Mouse (Mus musculus) limb, embryonic 14.5 days (tissue): ENCODE results near the gene Rad51b. TPM values are rescaled to one million over a fixed set of nuclear protein-coding genes. Genes with fewer than 3 reads are reported as not detected.
A peak's percentile ranks its signal among the peaks of the same experiment; 100 is the strongest.

Source experiments
- ATAC-seq: fragments of 200-750 bp; cut with Nextera tagmentation; 2 replicates; pipeline ENCODE4 v1.8.0; 2017; ENCODE audit warnings: low read depth, moderate number of reproducible peaks, moderate TSS enrichment; ENCODE audit not compliant: low FRiP score
- DNase-seq: peaks from one replicate; pipeline ENCODE4 v3.0.0-alpha.2; 2015; ENCODE audit warnings: low spot score
- H3K27ac ChIP-seq: fragments of 300-500 bp; sonication (generic); replicated peaks from 2 replicates; pipeline ENCODE4 v1.5.1; 2014; ENCODE audit warnings: low read depth, mild to moderate bottlenecking, low read length, moderate library complexity, mixed read lengths
- H3K27me3 ChIP-seq: fragments of 300-500 bp; sonication (generic); 2 replicates; pipeline ENCODE4 v1.6.1; 2014; ENCODE audit warnings: low read length, mixed read lengths; ENCODE audit not compliant: control insufficient read depth, insufficient read depth
- H3K36me3 ChIP-seq: fragments of 300-500 bp; sonication (generic); 2 replicates; pipeline ENCODE4 v1.6.1; 2014; ENCODE audit warnings: mild to moderate bottlenecking, low read length, moderate library complexity, mixed read lengths; ENCODE audit not compliant: control insufficient read depth, insufficient read depth
- H3K4me1 ChIP-seq: fragments of 300-500 bp; sonication (generic); 2 replicates; pipeline ENCODE4 v1.6.1; 2014; ENCODE audit warnings: antibody characterized with exemption, low read length, mixed read lengths; ENCODE audit not compliant: control insufficient read depth, insufficient read depth
- H3K4me2 ChIP-seq: fragments of 300-500 bp; sonication (generic); replicated peaks from 2 replicates; pipeline ENCODE4 v1.6.1; 2014; ENCODE audit warnings: low read depth, mild to moderate bottlenecking, low read length, moderate library complexity; ENCODE audit not compliant: severe bottlenecking
- H3K4me3 ChIP-seq: fragments of 300-500 bp; sonication (generic); replicated peaks from 2 replicates; pipeline ENCODE4 v1.5.1; 2014; ENCODE audit warnings: low read length
- H3K9ac ChIP-seq: fragments of 300-500 bp; sonication (generic); 2 replicates; pipeline ENCODE4 v1.6.1; 2014; ENCODE audit warnings: mild to moderate bottlenecking, low read depth, low read length, moderate library complexity; ENCODE audit not compliant: severe bottlenecking
- H3K9me3 ChIP-seq: fragments of 300-500 bp; sonication (generic); 2 replicates; pipeline ENCODE4 v1.6.1; 2016; ENCODE audit warnings: low read length; ENCODE audit not compliant: control insufficient read depth
- POLR2A ChIP-seq: fragments of 200-500 bp; IDR thresholded peaks from 2 replicates; pipeline ENCODE4 v1.8.0; 2012; ENCODE audit warnings: inconsistent platforms, mild to moderate bottlenecking, moderate library complexity, borderline replicate concordance; ENCODE audit not compliant: insufficient read depth, insufficient read length; ENCODE audit errors: extremely low read depth
- WGBS: fragments of 180-500 bp; shearing (Covaris S2); extraction: QIAGEN DNeasy Blood & Tissue Kit; methylation state at CpG from one replicate; pipeline ENCODE4 v1.1.7; 2014; 5-methylcytosine and 5-hydroxymethylcytosine counted together
- polyA plus RNA-seq, 2 experiments: library from polyadenylated mRNA; depleted of rRNA in 1 of 2; stranded (reverse) in 1 of 2; unstranded in 1 of 2; fragments of >200 nt; fragmentation: Nextera tagmentation in 1 of 2; extraction: Ambion mirVana in 1 of 2; gene quantifications; 2 replicates each; pipeline versions ENCODE4 v1.2.1 to v1.2.3; 2012 to 2014

Rad51b gene
- polyA plus RNA-seq, 2 experiments, result 3.2 to 5.7 TPM

- 31% methylated on average over 4 of the region's 4 CpGs for WGBS
- ATAC-seq (no peak), DNase-seq (no peak)
- peaks cover 13% of the 10 kb centered on the region for H3K4me1 ChIP-seq
- no peak overlapping the region for H3K4me2 ChIP-seq
- H3K9me3 ChIP-seq, result no peaks in the 10 kb centered on the region
- no peak overlapping the region for H3K9ac ChIP-seq
- H3K36me3 ChIP-seq, result no peaks in the 10 kb centered on the region
- peak overlapping the region; percentile 48; the same call in 1 of the 2 replicates for H3K27ac ChIP-seq
- no peak overlapping the region for H3K4me3 ChIP-seq
- TF ChIP-seq POLR2A, result no peak
- no peaks in the 10 kb centered on the region for H3K27me3 ChIP-seq
These were observed 134.1 kb downstream of the Rad51b start for GRCm38 (mm10) chr12:79431138-79431537.

- Histone ChIP-seq H3K4me3 (no peak overlapping the region), H3K27me3 (no peaks in the 10 kb centered on the region), H3K4me1 (peaks cover 13% of the 10 kb centered on the region), H3K9me3 (no peaks in the 10 kb centered on the region), H3K9ac (no peak overlapping the region), H3K27ac (no peak overlapping the region), H3K4me2 (no peak overlapping the region), H3K36me3 (no peaks in the 10 kb centered on the region)
- DNase-seq (peak; percentile 31), ATAC-seq (no peak)
- no peak for TF ChIP-seq POLR2A
- WGBS, result 44% methylated on average over 7 of the region's 7 CpGs
These were observed 136.8 kb downstream of the Rad51b start for GRCm38 (mm10) chr12:79433724-79434442.

- H3K4me1 ChIP-seq, result peaks cover 6% of the 10 kb centered on the region
- H3K27ac ChIP-seq, result no peak overlapping the region
- H3K36me3 ChIP-seq, result no peaks in the 10 kb centered on the region
- H3K9me3 ChIP-seq, result no peaks in the 10 kb centered on the region
- no peak for DNase-seq
- H3K27me3 ChIP-seq, result no peaks in the 10 kb centered on the region
- no peak overlapping the region for H3K9ac ChIP-seq
- 77% methylated on average over 3 of the region's 3 CpGs for WGBS
- H3K4me2 ChIP-seq, result no peak overlapping the region
- no peak for TF ChIP-seq POLR2A
- ATAC-seq, result no peak
- H3K4me3 ChIP-seq, result no peak overlapping the region
These were observed 138.4 kb downstream of the Rad51b start for GRCm38 (mm10) chr12:79435474-79435873.

- no peak overlapping the region for H3K4me3 ChIP-seq
- H3K4me1 ChIP-seq, result peaks cover 4% of the 10 kb centered on the region
- WGBS, result 80% methylated on average over 8 of the region's 8 CpGs
- no peak overlapping the region for H3K27ac ChIP-seq
- no peak for DNase-seq
- no peak for TF ChIP-seq POLR2A
- ATAC-seq, result no peak
- H3K27me3 ChIP-seq, result no peaks in the 10 kb centered on the region
- no peaks in the 10 kb centered on the region for H3K36me3 ChIP-seq
- H3K9me3 ChIP-seq, result no peaks in the 10 kb centered on the region
- no peak overlapping the region for H3K4me2 ChIP-seq
- H3K9ac ChIP-seq, result no peak overlapping the region
These were observed 139.0 kb downstream of the Rad51b start for GRCm38 (mm10) chr12:79436035-79436434.

GRCm38 (mm10) chr12:79436892-79437291 is 139.8 kb downstream of the Rad51b start:
- Histone ChIP-seq H3K4me1 (no peaks in the 10 kb centered on the region; the same call in 1 of the 2 replicates), H3K27ac (no peak overlapping the region), H3K9me3 (no peaks in the 10 kb centered on the region), H3K9ac (no peak overlapping the region), H3K27me3 (no peaks in the 10 kb centered on the region), H3K4me3 (no peak overlapping the region), H3K4me2 (no peak overlapping the region), H3K36me3 (no peaks in the 10 kb centered on the region)
- ATAC-seq (no peak), DNase-seq (no peak)
- TF ChIP-seq POLR2A, result no peak
- 65% methylated on average over 4 of the region's 4 CpGs for WGBS

- Histone ChIP-seq H3K9me3 (no peaks in the 10 kb centered on the region), H3K27me3 (no peaks in the 10 kb centered on the region), H3K4me2 (no peak overlapping the region), H3K9ac (no peak overlapping the region), H3K4me1 (peaks cover 5% of the 10 kb centered on the region; the same call in 1 of the 2 replicates), H3K4me3 (no peak overlapping the region), H3K27ac (no peak overlapping the region), H3K36me3 (no peaks in the 10 kb centered on the region)
- no peak for ATAC-seq
- TF ChIP-seq POLR2A, result no peak
- WGBS, result 71% methylated on average over 3 of the region's 3 CpGs
- no peak for DNase-seq
These were observed 140.5 kb downstream of the Rad51b start for GRCm38 (mm10) chr12:79437572-79437971.
